Mouse (Mus musculus) cerebellum, postnatal 4 days (tissue): ENCODE results near the gene Gm1673.
A peak's percentile ranks its signal among the peaks of the same experiment; 100 is the strongest.
"Not testable (repeated sequence)": the region's sequence is repeated elsewhere in the genome, so short reads cannot be mapped to it uniquely, and the experiment has no call there.

Experiments
- DNase-seq, 2 experiments: peaks; one replicate each; pipeline ENCODE4 v3.0.0; 2022; ENCODE audit warnings: low spot score in 2 of 2, mixed read lengths in 1 of 2

Gm1673 gene

DNA sequence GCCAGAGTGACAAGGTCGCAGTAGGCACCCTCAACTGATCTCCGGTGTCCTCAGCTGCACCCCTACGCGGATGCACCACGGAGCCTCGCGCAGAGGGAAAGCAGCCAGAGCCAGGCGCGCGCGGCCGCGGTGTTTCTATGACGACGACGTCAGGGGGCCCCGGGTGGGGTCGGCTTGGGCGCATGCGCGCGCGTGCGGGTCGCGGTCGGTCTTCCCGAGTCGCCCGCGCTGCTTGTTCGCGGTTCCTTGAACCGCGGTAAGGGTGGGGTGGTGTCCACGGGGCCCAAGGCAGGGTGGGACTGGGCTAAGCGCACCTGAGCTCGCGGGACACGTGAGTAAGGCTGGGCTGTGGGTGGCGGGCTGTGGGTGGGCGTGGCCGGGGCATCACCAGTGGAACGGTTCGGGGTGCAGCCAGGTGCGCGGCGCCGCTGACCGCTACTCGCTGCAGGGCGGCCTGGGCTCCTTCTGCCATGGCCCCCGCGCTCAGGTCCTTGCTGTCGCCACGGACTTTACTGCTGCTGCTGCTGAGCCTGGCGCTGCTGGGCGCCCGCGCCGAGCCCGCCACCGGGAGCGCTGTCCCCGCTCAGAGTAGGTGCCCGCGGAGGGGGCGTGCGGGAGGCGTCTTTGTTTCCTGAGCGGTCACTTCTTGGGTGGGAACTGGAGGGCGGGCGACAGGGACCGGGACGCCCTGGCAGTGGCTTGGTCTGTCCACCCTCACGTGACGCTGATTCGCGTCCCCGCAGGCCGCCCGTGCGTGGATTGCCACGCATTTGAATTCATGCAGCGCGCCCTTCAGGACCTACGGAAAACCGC, at the start of gene Gm1673:
TSS of gene Gm1673 (plus strand) at position 125 of the 813 bp plus-strand sequence.
- DNase-seq: peak; percentile 89 to 94

DNA sequence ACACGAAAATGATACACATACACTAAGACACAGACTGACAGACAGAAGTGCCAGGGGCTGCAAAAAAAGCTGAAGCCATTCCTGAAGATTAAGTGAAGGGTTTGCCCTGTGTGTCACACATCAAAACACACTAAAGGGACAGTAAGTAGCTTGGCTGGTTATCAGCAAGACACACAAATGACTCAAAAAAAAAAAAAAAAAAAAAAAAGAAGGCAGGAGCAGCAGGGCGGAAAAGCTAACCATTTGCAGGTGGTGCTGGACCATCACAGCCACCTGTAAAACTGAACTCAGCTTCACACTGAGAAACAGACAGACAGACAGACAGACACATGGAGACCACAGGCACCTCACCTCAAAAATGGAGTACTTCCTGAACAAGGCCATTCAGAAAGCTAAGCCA, 49.2 kb upstream of the Gm1673 start:
- no peak for DNase-seq

- DNase-seq: no peak
Observed at GRCm38 (mm10) chr5:33934877-33935276, 48.4 kb upstream of the Gm1673 start.

GRCm38 (mm10) chr5:33935700-33936111, 47.5 kb upstream of the Gm1673 start:
- DNase-seq: peak in 1 of 2 experiments; percentile 26

GRCm38 (mm10) chr5:33936120-33936707, 47.0 kb upstream of the Gm1673 start, which contains the start of gene Nelfa:
Nelfa (minus strand) TSS chr5:33936413.
- DNase-seq: peak; percentile 96 to 97

DNA sequence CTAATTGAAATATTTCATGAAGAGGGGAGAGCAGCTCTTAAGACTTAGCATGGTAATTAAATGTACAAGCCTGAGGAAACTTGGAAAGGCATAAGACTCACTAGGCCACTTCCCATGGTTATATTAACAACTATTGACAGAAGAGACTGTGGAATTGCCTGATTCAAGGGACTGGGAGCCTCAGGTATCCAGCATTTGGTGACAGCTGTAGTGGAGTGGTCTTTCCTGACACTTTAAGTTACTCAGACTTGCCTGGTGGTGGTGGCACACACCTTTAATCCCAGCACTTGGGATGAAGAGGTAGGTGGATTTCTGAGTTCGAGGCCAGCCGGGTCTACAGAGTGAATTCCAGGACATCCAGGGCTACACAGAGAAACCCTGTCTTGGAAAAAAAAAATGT, 46.0 kb upstream of the Gm1673 start:
- DNase-seq: no peak

DNA sequence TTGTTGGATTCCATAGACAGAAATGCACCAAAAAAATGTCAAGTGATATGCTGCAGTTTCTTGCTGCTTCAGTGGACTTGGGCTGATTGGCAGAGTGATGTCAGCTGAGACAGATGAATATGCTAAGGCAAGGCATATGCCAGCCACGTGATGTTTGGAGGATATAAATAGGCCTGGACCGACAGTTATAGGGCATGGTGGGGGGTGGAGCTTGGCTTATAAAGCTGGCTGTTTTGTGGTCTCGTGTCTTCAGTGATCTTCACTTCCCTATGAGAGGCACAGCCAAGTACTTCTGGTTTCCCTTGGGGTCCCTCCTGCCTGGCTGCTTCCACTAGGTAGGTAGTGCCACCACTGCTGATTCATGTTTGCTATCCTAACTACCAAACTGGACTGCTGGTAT, 44.8 kb upstream of the Gm1673 start:
- DNase-seq: no peak

DNA sequence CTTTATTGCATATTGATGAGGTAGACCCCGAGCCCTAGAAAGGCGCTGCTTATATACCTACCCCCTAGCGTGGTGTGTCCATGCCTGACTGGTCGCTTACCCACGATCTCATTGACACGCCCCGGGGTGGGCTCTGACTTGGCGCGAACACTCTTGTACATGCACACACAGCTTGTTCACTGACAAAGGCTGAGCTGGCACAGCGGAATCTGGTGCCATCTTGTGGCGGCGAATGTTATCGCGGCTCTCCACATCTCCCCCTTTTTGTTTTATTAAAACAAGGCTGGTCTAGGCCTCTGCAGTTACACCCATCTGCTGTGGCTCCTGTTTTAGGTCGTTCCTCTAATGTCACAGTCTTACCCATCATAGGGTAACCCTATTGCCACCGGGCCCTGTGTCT, 36.2 kb upstream of the Gm1673 start:
- not testable (repeated sequence) for DNase-seq

GRCm38 (mm10) chr5:33948314-33948713, 34.9 kb upstream of the Gm1673 start:
- no peak for DNase-seq

DNA sequence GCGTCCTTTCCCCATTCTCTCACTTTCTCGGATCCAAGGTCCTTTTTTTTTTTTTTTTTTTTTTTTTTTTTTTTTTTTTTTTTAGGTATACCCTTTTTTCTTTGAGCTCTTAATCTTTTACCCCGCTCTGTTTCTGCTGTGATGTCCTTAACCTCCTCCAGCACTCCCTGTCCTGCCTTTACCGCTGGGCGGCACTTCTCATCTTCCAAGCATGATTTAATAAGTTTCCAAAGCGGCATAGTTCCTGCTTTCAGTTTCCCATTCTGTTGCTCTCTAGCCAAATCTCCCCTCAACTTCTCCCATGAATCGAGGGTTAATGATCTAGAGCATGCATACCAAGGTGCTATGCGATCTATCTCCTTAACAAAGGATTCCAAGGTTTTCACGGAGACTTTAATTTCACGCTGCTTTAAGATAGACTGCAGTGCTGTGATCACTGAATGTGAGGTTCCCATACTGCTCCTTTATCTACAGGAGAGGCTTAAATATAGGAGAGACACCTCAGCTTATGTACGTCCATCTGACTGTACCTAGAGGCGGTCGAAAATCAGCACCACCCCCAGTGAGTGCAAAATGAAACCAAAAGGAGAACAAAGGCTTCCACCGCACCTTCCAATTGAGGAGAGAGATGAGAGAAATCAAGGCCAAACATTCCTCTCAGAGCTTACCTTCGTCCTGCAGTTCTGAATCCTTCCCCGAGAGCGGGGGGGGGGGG, 29.6 kb upstream of the Gm1673 start:
- no peak for DNase-seq

DNA sequence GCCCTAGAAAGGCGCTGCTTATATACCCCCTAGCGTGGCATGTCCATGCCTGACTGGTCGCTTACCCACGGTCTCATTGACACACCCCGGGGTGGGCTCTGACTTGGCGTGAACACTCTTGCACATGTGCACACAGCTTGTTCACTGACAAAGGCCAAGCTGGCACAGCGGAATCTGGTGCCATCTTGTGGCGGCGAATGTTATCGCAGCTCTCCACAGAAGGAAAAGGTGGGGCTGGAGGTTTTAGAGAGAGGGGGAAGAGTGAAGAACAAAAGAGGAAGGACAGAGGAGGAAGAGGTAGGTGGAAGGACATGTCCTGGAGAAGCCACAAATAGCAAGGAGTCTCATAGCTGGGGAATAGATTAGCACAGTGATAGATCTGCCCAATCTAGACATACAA, 28.9 kb upstream of the Gm1673 start:
- DNase-seq: peak; percentile 60 to 88

DNA sequence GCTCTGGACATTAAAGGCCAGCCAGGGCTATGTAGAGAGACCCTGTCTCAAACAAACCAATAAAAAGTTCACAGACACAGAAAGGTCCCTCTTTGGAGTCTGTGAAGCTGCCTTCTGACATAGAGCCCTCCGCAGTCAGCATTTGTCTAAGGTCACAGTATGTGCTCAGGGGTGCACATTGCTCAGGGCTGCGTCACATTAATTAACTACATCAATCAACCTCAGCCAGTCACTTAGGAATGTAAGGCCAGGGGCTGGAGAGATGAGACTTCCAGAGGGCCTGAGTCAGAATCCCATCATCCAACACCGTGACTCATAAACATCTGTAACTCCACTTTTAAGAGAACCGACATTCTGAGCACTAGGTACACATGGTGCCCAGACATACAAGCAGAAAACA, 27.4 kb upstream of the Gm1673 start:
- DNase-seq: no peak

DNA sequence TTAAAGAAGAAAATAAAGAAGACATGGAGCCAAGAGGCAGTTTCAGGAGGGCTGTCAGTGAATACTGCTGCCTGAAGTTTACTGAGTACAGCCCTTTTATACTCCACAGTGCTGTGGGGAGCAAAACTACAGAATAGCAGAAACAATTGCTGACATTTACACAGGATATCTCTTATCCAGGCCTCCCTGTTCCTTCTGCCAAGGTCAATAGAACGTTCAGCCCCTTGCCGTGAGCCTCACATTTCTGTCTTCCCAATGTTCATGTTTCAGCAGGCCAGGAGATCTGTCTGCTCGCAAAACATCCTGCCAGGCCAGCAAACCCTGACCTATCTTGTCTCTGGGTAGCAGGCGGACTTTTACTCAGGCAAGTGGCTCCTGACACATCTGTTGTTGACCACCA, 23.9 kb upstream of the Gm1673 start:
- DNase-seq: no peak

- no peak for DNase-seq
Observed at GRCm38 (mm10) chr5:33974736-33975135, 8.5 kb upstream of the Gm1673 start.

DNA sequence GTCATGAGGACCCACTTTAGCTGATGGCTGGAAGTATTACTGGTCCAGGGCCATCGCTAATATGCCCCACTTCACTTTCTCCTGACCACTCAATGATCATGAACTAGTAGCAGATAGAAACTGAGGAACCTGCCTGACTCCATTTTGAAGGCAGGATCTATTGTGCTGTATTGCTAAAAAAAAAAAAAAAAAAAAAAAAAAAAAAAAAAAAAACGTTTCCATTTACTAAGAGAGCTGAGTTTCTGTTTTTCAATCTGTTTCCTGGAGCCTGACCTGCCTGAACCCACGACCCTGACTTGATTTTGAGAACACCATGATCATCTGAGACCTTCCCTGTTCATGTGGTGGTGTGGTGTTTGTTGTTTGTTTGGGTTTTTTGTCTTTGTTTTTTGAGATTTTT, 7.0 kb upstream of the Gm1673 start:
- DNase-seq: no peak

DNA sequence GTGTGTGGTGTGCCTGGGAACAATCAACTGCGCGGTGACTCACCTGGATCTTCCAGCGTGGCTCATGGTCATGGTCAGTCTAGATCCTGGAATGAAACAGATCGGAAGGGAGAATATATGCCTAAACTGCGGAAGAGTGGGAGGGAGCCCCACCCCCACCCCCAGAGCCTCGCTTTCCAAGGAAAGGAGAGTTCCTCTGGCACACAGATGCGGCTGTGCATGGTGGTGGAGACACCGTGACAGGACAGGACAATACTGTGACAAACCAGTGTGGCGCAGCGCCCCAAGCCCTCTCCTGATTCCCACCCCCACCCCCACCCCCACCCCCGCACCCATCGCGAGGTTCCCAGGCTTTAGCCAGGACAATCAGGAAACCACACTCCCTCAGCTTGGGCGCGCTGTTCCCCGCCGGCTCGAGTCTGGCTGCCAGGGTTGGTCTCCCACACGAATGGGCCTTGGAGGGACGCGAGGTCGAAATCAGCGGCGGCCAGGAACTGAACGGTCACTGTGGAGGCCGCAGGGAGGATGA, 438 bp upstream of the Gm1673 start:
- no peak for DNase-seq

GRCm38 (mm10) chr5:33994671-33995625, 11.7 kb downstream of the Gm1673 start:
- peak in 1 of 2 experiments; percentile 67 for DNase-seq

- peak; percentile 66 to 84 for DNase-seq
Observed at GRCm38 (mm10) chr5:33995843-33996693, 12.8 kb downstream of the Gm1673 start, which contains the start of gene Nat8l. Nat8l (plus strand) TSS chr5:33995984.

GRCm38 (mm10) chr5:33996694-33997045, 13.4 kb downstream of the Gm1673 start:
- DNase-seq: no peak

- DNase-seq: peak; percentile 49 to 62
Observed at GRCm38 (mm10) chr5:33997051-33997741, 14.0 kb downstream of the Gm1673 start.
